Mouse (Mus musculus) embryonic facial prominence, embryonic 15.5 days (tissue): ENCODE measurements at regions not wholly inside any gene's neighbourhood (a gene's known extent, or its start where the extent isn't known, plus 50 kb on each side); places are given as distances from the start of the nearest gene placed in this dataset.
A peak's percentile ranks its signal among the peaks of the same experiment; 100 is the strongest.

Source experiments
- ATAC-seq: fragments of 200-750 bp; cut with Nextera tagmentation; 2 replicates; pipeline ENCODE4 v1.8.0; 2017; ENCODE audit warnings: low read depth, moderate TSS enrichment; ENCODE audit not compliant: insufficient number of reproducible peaks, low FRiP score, low TSS enrichment
- H3K27ac ChIP-seq: fragments of 300-500 bp; sonication (generic); replicated peaks from 2 replicates; pipeline ENCODE4 v1.5.1; 2015; ENCODE audit warnings: mild to moderate bottlenecking, inconsistent platforms
- H3K27me3 ChIP-seq: fragments of 300-500 bp; sonication (generic); 2 replicates; pipeline ENCODE4 v1.6.1; 2015; ENCODE audit warnings: inconsistent platforms
- H3K36me3 ChIP-seq: fragments of 300-500 bp; sonication (generic); 2 replicates; pipeline ENCODE4 v1.6.1; 2015; ENCODE audit warnings: mild to moderate bottlenecking, inconsistent platforms
- H3K4me1 ChIP-seq: fragments of 300-500 bp; sonication (generic); 2 replicates; pipeline ENCODE4 v1.6.1; 2015; ENCODE audit warnings: inconsistent platforms
- H3K4me2 ChIP-seq: fragments of 300-500 bp; sonication (generic); replicated peaks from 2 replicates; pipeline ENCODE4 v1.6.1; 2015; ENCODE audit warnings: mild to moderate bottlenecking, inconsistent platforms
- H3K4me3 ChIP-seq: fragments of 300-500 bp; sonication (generic); replicated peaks from 2 replicates; pipeline ENCODE4 v1.5.1; 2015; ENCODE audit warnings: mild to moderate bottlenecking, inconsistent platforms
- H3K9ac ChIP-seq: fragments of 300-500 bp; sonication (generic); 2 replicates; pipeline ENCODE4 v1.6.1; 2015; ENCODE audit warnings: inconsistent platforms
- H3K9me3 ChIP-seq: fragments of 300-500 bp; sonication (generic); replicated peaks from 2 replicates; pipeline ENCODE4 v1.6.1; 2016; ENCODE audit warnings: inconsistent platforms
- WGBS: fragments of 180-500 bp; shearing (Covaris S2); methylation state at CpG from one replicate; pipeline ENCODE4 v1.1.7; 2015; 5-methylcytosine and 5-hydroxymethylcytosine counted together

DNA sequence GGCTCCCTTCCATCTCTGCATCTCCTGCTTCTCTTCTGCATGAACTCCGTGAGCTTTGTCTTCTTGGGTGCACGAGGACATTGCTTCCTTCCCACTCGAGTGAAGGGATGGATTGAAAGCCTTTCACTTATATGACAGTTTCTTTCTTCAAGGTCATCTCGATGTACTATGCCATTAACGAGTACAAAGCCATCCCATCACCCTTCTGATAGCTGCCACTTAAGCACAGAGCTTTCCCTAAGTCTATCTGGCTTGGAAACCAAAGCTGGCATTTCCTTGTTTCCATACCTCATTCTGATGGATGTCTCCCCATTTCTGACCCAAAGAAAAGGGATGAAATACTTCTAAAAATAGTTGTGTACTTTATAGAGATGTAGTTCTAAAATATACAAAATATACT lies 366.5 kb upstream of the Atp11b start:
- Histone ChIP-seq H3K4me3 (no peak overlapping the region), H3K36me3 (no peaks in the 10 kb centered on the region), H3K4me1 (no peaks in the 10 kb centered on the region), H3K9me3 (no peaks in the 10 kb centered on the region), H3K27me3 (no peaks in the 10 kb centered on the region), H3K27ac (no peak overlapping the region), H3K4me2 (no peak overlapping the region), H3K9ac (no peak overlapping the region)
- WGBS: 83% methylated on average over 5 of the region's 5 CpGs
- ATAC-seq: no peak

DNA sequence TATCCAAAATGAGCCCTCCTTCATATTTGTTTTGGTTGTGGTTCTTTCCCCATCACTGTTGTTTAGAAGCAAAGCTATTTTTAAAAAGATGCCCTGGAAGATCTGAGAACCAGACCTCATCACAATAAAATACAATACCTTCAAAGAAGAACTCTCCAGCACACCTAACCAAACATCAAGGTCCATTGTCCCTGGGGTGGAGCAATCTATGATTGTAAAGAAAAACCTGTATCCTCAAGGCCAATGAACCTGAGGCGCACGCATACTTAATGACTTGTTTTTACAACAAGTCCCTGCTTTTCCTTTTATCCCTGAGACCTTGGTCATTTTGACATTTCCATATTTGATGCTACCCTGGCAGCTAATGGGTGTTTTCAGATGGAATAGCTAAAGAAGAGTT lies 361.2 kb upstream of the Atp11b start:
- no peaks in the 10 kb centered on the region for H3K9me3 ChIP-seq

DNA sequence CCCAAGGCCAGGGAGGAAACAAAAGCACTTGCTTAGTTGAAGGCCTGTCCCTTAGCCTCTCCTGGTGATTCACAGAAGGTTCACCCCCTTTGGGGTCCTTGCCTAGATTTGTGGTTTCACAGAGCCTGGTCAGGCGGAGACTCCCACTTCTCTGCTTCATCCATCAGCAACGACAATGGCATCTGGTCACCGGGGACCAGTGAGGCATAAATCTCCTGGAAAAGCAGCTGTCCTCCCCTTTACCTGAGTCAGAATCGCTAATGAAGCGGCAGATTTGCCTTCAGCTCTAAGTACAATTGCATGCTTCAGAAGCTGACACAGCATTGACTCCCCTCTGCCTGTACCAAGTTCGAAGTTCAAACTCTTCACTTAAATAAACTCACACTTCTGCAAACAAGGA lies 353.7 kb upstream of the Atp11b start:
- Histone ChIP-seq H3K4me3 (no peak overlapping the region), H3K36me3 (no peaks in the 10 kb centered on the region), H3K4me1 (peaks cover 6% of the 10 kb centered on the region; the same call in 1 of the 2 replicates), H3K4me2 (no peak overlapping the region), H3K9me3 (no peaks in the 10 kb centered on the region), H3K9ac (no peak overlapping the region), H3K27ac (no peak overlapping the region), H3K27me3 (no peaks in the 10 kb centered on the region)
- no peak for ATAC-seq
- WGBS: 72% methylated on average over 6 of the region's 6 CpGs

More for the DNA sequence above, 361.2 kb upstream of the Atp11b start:
- WGBS: 95% methylated on average over 2 of the region's 2 CpGs
- no peak for ATAC-seq
- H3K36me3 ChIP-seq: no peaks in the 10 kb centered on the region
- H3K9ac ChIP-seq: no peak overlapping the region
- no peak overlapping the region for H3K27ac ChIP-seq
- H3K4me3 ChIP-seq: no peak overlapping the region
- no peaks in the 10 kb centered on the region for H3K27me3 ChIP-seq
- H3K4me1 ChIP-seq: no peaks in the 10 kb centered on the region
- H3K4me2 ChIP-seq: no peak overlapping the region

DNA sequence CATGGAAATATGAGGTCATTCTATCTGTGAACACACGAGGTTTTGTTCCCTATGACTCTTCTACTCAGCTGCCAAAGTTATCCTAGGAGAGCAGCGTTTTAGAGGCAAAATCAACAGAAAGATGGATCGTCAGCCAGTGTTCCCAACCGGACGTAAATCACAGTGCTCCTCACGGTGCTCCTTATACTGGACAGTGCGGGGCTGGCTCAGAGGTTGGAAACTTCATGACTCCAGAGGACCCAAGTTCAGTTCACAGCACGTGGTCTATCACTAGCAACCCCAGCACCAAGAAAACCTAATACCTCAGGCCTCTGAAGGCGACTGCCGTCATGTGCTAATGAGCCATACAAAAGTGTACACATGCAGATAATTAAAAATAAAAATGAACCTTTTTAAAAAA lies 351.2 kb upstream of the Atp11b start:
- ATAC-seq: no peak
- Histone ChIP-seq H3K4me1 (peaks cover 6% of the 10 kb centered on the region; the same call in 1 of the 2 replicates), H3K27ac (no peak overlapping the region), H3K27me3 (no peaks in the 10 kb centered on the region), H3K9me3 (no peaks in the 10 kb centered on the region), H3K4me2 (no peak overlapping the region), H3K4me3 (no peak overlapping the region), H3K36me3 (no peaks in the 10 kb centered on the region), H3K9ac (no peak overlapping the region)
- 82% methylated on average over 10 of the region's 10 CpGs for WGBS

DNA sequence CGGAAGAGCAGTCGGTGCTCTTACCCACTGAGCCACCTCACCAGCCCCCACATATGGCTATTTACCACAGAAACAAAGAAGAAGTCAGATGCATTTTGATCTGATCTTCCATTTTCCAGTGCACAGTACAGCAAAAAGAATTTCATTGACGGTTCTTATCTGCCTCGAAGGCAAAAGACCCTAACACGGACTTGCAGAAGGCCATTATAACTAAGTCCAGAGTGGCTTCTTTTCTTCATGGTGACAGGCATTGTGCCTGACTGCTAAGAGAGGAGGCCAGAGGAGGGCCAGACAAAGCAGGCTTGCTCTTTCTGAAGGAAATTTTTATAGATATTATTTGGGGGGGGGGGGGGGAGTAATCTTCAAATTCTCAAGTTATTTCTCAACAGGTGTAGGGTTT lies 350.0 kb upstream of the Atp11b start:
- Histone ChIP-seq H3K27me3 (no peaks in the 10 kb centered on the region), H3K9ac (no peak overlapping the region), H3K27ac (no peak overlapping the region), H3K9me3 (no peaks in the 10 kb centered on the region), H3K4me1 (peaks cover 6% of the 10 kb centered on the region; the same call in 1 of the 2 replicates), H3K4me3 (no peak overlapping the region), H3K4me2 (no peak overlapping the region), H3K36me3 (no peaks in the 10 kb centered on the region)
- no peak for ATAC-seq
- 70% methylated on average over 5 of the region's 5 CpGs for WGBS

DNA sequence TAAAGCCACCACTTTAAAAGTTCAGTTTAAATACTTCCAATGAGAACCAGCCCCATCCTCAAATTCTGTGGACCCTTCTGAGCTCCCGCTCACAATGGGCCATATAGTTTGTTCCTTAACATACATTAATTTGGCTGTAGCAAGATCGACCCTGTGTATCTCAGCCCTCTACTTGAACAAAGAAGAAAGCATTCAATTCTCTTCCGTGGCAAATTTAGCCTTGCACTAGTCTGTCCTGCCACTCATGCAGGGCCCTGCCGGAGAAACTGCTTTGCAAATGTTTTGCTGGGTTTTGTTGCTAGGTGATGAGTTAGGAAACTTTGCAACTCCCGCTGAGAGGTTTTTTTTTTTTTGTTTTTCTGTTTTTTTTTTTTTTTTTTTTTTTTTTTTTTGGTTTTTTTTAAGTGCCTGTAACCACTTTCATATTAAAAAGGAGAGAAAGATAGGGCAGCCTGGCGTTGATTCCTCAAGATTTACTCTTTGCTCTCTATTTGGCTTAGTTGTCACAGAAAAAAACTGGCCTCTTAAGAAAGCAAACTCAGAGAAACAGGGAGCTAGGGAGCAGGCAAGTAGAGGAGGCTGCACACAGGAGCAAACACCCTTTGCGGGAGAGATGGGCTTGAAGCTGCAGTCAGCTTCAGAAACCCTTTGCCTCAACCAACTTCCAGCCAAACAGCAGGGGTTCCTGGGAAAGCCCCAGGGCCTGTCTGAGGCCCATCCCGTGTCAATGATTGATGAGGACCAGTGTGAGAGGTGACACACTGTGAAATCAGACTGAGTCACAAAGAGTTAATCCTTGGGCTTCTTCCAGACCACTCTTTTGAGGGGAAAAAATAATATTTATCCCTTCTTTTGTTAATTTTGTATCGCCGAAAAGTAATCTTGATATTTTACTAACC lies 349.2 kb upstream of the Atp11b start:
- no peaks in the 10 kb centered on the region for H3K27me3 ChIP-seq
- H3K4me2 ChIP-seq: no peak overlapping the region; the same call in 1 of the 2 replicates
- H3K4me3 ChIP-seq: 0 out of 2 replicates have a peak overlapping the region, but pooled peaks have one; percentile 1
- H3K9me3 ChIP-seq: no peaks in the 10 kb centered on the region
- no peak overlapping the region for H3K9ac ChIP-seq
- H3K27ac ChIP-seq: no peak overlapping the region; the same call in 1 of the 2 replicates
- H3K4me1 ChIP-seq: peaks cover 6% of the 10 kb centered on the region; the same call in 1 of the 2 replicates
- no peaks in the 10 kb centered on the region for H3K36me3 ChIP-seq
- ATAC-seq: no peak
- WGBS: 18% methylated on average over 10 of the region's 10 CpGs

DNA sequence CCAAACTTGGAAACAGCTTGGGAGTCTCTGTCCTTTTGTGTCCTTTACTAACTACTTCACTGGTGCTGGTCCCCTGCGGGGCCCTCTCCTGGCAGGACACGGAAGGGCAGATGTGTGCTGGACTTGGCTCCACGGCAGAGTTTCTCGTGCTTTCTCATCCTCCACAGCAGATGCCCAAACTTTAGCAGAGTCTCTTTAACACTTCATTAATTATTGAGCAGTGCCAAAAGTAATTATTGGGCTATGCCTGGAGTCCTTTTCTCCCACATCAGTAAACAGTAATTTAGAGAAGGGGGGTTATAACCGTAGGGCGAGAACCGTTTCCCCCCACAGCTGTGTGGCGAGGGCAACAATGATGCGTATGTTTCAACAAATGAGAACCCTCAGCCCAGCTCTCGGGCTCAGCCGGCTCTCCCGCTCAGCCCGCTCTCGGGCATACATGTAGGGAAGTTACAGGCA lies 348.3 kb upstream of the Atp11b start:
- Histone ChIP-seq H3K9ac (no peak overlapping the region), H3K27me3 (no peaks in the 10 kb centered on the region), H3K27ac (no peak overlapping the region), H3K9me3 (no peaks in the 10 kb centered on the region), H3K4me1 (peaks cover 6% of the 10 kb centered on the region; the same call in 1 of the 2 replicates), H3K4me3 (no peak overlapping the region), H3K4me2 (no peak overlapping the region), H3K36me3 (no peaks in the 10 kb centered on the region)
- WGBS: 48% methylated on average over 14 of the region's 14 CpGs
- no peak for ATAC-seq

DNA sequence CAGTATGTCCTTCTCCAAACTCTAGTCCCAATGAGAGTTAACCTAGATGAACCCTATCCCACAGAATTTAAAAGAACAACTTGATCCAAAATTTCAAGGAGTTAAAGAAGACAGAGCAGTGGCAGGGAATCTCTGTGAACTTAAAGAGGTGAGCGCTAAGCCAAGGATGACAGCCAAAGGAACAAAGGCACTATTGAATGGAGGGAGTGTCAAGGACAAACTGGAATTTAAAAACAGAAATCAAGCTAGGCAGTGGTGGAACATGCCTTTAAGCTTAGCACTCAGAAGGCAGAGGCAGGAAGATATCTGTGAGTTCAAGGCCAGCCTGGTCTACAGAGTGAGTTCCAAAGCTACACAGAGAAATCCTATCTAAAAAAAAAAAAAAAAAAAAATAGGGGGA lies 316.2 kb upstream of the Atp11b start:
- ATAC-seq: no peak
- WGBS: 85% methylated on average over 1 of the region's 1 CpGs
- no peak overlapping the region for H3K4me2 ChIP-seq

DNA sequence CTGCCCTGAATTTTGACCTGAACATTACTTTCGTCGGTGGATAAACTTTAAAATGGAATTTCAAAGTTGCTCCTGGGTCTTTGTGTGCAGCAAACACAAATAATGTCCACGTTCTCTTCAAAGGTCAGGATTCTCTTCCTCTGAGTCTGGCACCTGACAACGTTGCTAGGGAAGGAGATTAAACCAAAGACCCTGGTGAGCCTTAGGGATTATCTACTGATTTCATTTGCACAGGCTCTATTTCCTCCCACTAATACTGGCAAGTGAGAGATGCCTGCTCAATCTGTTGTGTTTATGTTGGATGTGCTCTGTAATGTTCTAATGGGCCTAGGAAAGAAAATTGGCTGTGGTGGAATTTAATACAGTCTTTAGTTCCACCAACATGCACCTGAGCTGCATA lies 291.0 kb upstream of the Atp11b start:
- no peaks in the 10 kb centered on the region for H3K36me3 ChIP-seq
- no peak overlapping the region for H3K4me2 ChIP-seq
- H3K4me3 ChIP-seq: no peak overlapping the region
- no peak overlapping the region for H3K27ac ChIP-seq
- no peak overlapping the region for H3K9ac ChIP-seq
- ATAC-seq: no peak
- H3K4me1 ChIP-seq: no peaks in the 10 kb centered on the region
- no peaks in the 10 kb centered on the region for H3K27me3 ChIP-seq
- H3K9me3 ChIP-seq: no peaks in the 10 kb centered on the region
- 46% methylated on average over 4 of the region's 4 CpGs for WGBS

More for the DNA sequence above, 316.2 kb upstream of the Atp11b start:
- H3K9me3 ChIP-seq: no peaks in the 10 kb centered on the region
- no peaks in the 10 kb centered on the region for H3K27me3 ChIP-seq
- no peaks in the 10 kb centered on the region for H3K4me1 ChIP-seq
- H3K4me3 ChIP-seq: no peak overlapping the region
- H3K9ac ChIP-seq: no peak overlapping the region
- H3K27ac ChIP-seq: no peak overlapping the region
- no peaks in the 10 kb centered on the region for H3K36me3 ChIP-seq

DNA sequence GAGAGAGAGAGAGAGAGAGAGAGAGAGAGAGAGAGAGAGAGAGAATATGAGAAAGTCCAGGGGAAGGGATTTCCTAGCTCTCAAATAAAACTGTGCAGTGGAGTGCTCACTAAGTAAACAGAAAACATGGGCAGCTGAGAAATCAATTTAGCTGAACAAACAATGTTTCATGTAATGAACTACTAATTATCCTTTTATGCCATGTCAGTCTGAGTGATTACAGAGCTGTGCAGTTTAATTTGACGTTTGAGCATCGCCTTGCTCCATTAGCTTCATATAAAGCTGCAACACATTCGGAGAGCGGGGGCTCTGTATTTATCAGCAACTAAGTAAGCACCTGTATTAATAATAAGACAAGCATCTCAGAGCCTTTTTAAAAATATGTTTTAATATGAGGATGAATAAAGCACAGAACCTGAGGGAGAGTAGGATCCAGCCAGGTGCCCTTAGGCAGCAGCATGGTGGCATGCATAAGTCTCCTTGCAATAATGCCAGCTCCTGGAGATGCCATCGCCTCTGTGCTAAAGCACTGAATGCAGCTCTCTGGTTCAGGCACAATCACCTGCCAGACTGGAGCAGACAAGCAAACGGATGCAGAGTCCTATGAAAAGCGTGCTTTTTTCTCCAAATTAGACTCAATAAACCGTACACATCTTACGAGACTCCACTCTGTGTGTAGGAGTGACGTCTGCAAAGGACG lies 289.5 kb upstream of the Atp11b start:
- no peak overlapping the region for H3K4me3 ChIP-seq
- H3K36me3 ChIP-seq: no peaks in the 10 kb centered on the region
- no peak overlapping the region for H3K4me2 ChIP-seq
- no peaks in the 10 kb centered on the region for H3K27me3 ChIP-seq
- no peaks in the 10 kb centered on the region for H3K9me3 ChIP-seq
- no peak for ATAC-seq
- H3K9ac ChIP-seq: no peak overlapping the region
- WGBS: 76% methylated on average over 11 of the region's 11 CpGs
- no peaks in the 10 kb centered on the region for H3K4me1 ChIP-seq
- no peak overlapping the region for H3K27ac ChIP-seq

DNA sequence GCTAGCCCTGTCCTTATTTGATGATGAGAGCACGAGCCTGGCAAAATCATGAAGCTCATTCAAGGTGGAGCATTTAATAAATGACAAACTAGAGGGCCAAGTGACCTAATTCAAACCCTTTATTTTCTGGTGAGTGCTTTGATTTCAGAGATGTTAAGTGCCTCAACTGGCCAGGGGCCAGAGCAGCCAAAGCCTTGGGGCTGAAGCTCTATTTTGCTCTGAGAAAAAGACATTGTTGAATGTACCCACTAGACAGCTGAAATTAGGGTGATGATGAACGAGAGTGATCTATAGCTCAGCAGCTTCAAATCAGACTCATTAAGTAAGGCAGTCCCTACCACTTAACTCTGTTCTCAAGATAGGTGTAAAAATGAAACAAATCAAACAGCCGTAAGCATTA lies 287.9 kb upstream of the Atp11b start:
- no peak overlapping the region for H3K4me2 ChIP-seq
- ATAC-seq: no peak
- 78% methylated on average over 3 of the region's 3 CpGs for WGBS

More for the DNA sequence above, 287.9 kb upstream of the Atp11b start:
- Histone ChIP-seq H3K36me3 (no peaks in the 10 kb centered on the region), H3K4me1 (no peaks in the 10 kb centered on the region), H3K4me3 (no peak overlapping the region), H3K27ac (no peak overlapping the region), H3K9me3 (no peaks in the 10 kb centered on the region), H3K27me3 (no peaks in the 10 kb centered on the region), H3K9ac (no peak overlapping the region)
